Mouse (Mus musculus) hindlimb bud, embryonic 11.5 days (tissue): ENCODE data around the gene Asah2.
"Not testable (repeated sequence)": the region's sequence is repeated elsewhere in the genome, so short reads cannot be mapped to it uniquely, and the experiment has no call there.

Experiments
- DNase-seq: peaks from one replicate; pipeline ENCODE4 v3.0.0-alpha.2; 2012; ENCODE audit warnings: low read depth, low spot score; ENCODE audit errors: extremely low spot score

Gene Asah2

DNA sequence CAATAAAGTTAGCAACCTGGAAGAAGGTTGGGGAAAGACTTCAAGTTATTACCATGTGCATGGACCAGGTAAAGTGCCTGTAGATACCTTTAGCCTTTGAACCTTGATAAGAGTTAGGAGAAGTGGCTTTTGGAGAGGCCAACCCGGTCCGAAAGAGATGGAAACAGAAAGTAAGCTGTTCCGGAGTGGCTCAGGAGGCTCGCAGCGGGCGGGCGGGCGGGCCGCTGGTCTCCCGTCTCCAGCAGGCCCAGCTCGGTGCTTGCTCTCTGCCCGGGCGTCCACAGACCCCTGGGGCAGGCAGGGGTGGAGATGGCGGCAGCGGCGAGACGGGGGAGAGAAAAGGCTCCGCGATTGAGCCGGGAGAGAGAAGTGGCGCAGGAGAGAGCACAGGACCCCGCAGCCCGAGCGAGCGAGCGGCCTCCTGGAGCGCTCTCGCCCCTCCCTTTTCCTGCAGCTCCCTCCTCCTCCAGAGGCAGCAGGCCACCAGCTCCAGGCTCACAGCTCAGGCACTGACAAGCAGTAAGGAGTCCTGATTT is at the start of gene Asah2:
Gene Asah2 (minus strand): TSS at position 441 of the 536 bp plus-strand sequence.
- no peak for DNase-seq

DNA sequence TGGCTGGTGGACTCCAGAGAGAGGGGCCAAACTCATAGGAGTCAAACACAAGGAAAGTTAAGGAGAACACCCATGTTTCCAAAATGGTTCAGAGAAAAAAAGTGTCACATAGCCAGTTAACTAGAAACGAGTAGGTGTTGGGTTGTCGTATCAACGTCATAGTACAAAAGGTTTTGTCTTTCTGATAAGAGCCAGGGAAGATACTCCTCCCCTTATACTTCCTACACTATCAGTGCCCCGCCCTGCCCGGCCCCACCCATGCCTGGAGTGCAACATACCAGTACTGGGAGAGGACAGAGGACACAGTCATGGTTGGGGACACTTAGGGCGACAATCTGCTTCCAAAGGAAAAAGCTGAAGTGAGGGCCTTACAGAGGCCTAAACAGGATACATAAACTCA is 49.0 kb upstream of the Asah2 start:
- DNase-seq = no peak

DNA sequence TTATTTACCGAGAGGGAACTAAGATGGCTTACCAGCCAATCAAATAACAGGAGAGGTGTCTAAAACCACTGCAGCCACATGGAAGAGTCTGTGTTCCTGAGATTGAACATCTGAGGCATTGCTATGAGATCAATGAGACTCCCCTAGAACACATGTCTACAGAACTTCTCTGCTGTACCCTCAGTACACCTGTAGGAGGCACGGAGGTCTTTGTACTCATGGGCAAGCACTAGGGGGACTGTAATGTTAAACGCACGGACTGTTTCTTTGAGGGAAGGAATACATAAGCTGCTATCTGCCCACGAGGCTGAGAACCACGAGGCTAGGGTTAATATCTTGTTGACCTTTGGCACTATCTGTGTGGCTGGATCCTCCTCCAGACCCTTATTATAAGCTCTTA is 44.5 kb upstream of the Asah2 start:
- no peak for DNase-seq

DNA sequence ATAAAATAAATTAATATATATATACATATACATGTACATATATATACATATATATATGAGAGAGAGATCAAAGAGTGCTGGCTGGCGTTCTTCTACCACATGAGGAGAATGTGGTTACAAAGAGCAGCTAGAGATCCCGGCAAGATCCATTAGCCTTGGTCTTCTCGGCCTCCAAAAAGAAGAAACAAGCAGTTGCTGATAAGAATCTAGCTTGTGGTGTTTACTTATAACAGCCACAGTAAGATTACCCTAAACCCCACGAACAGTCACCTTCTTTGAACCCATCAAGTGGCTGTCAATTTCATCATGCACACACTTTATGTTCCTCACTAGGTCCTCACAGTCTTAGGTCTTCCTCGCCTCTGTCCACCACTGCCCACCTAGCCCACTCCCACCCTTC is 40.7 kb upstream of the Asah2 start:
- DNase-seq = no peak

DNA sequence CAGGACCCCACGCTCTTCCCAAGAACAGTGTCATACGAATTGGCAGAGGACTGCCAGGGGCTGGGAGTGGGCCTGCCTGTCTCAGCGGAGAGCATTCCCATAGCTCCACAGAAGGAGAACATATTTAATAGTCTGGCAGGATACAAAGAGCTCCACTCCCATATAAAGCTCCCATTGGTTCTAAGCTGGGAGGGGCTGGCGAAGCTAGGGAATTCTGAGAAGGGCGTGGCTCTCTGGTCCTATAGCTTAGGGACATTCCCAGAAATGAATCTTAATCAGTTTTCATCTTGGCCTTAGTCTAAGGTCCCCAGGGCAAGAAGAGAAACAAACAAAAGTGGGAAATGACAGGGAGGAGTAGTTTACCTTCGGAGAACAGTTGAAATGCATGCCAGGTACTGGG is 34.4 kb upstream of the Asah2 start:
- no peak for DNase-seq

DNA sequence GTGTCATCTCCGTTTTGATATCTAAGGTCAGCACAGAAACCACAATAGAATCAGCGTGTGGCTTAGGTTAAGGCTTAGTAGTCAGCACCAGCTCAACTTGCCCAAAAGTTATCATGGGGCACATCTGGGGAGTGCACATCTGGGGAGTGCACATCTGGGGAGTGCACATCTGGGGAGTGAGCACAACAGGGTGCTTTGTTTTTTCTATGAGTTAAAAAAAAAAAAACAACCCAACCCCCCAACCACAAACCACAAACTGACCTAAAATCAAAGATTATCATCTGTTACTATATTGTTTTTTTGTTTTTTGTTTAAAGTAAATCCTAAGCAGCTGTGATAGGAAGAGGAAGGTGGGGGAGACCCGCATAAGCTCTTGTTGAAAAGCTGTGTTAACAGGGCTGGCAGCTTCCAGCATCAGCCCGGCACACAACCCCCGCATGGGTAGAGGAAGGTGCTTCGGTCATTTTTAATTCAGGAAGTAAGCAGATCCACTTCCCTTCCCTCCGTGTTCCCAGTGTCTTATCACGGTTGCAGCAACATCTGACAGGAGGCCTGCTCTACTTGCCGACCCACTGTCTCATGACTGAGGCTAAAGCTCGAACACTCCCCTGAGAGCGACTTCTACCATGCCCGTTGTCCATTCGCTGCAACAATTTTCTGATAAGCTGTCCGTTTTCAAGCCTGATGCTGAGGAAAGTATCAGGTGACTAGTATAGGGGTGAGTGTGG is 30.5 kb upstream of the Asah2 start:
- DNase-seq = no peak

DNA sequence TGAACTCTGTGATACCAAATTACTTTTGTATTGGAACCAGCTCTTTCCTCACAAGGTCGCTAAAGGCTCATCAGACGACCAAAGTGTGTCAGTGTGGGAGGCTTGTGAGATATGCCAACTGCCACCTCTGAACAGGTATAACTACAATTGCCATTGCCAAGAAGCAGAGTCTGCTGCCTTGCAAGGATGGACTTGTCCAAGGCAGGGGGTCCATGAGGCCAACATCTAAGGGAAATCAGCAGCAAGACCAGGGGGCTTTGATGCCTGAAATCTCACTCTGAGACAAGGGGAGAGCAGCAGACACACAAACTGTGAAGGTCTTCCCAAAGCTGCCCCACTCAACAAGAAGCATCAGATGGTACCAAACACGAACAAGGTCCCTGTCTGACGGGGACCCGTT is 29.9 kb upstream of the Asah2 start:
- no peak for DNase-seq

DNA sequence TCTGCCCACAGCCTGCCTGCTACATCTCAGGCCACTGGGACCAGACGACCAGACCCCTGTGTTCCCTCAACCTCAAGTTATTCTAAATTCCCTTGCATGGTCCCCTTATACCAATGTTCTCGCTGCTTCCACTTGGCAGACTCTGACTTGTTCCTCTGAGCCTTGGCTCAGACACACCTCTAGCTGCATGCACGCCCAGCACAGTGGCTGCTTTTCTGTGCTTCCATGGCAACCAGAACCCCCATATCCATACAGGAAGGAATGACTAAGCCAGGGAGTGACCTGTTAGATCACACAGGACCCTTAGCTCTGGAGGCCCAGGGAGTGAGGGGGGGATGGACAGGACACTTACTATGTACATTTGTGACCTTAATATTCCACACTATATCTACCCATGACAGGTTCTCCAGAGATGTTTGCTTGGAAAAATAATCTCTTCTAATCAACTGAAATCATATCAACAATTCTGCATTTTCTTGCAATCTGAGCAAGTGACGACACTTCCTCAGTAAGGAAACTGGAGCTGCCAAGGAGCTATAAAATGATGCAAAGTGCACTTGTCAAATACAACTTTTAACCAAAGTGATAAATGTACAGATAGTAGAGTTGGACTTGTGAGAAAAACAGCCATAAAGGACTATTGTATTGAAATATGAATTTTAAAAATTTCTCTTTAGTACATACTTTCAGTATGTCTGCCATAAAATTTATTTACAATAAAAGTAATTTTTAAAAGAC is 29.0 kb upstream of the Asah2 start:
- DNase-seq = no peak

DNA sequence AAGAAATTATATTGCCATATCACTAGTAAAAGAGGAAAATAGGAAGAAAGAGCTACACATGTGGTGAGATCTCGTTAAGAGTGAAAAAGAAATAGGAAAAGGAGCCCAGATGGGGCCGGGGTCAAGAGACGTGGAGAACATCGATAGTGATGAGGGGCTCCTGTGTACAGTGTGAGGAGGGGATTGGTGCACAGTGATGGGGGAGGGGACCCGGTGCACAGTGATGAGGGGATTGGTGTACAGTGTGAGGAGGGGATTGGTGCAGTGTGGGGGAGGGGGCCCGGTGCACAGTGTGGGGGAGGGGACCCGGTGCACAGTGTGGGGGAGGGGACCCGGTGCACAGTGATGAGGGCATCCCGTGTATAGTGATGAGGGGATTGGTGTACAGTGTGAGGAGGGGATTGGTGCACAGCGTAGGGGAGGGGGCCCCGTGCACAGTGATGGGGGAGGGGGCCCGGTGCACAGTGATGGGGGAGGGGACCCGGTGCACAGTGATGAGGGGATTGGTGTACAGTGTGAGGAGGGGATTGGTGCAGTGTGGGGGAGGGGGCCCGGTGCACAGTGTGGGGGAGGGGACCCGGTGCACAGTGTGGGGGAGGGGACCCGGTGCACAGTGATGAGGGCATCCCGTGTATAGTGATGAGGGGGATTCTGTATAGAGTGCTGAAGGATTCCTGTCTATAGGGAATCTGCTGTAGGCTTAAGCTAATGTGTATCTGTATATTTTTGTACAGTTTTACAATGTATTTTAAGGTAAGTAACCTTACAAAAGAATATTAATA is 23.9 kb upstream of the Asah2 start:
- DNase-seq = not testable (repeated sequence)

DNA sequence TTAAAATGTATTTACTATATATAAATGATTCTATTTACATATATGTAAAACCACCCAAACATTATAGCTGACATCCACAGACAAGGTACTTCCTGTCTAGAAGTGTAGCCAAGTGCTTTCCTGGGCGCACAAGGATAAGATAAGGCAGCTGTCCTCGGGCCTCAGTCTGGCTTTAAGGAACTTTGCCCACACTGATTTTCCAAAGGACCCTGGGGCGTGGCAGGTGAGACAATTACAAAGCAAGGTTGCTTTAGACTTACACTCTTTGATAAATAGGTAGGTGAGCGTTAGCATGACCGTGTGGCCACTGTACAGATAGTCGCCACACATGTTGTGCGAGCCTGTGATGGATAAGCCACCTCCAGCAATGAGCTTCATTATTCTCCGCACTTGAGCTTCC is 21.3 kb upstream of the Asah2 start:
- no peak for DNase-seq

DNA sequence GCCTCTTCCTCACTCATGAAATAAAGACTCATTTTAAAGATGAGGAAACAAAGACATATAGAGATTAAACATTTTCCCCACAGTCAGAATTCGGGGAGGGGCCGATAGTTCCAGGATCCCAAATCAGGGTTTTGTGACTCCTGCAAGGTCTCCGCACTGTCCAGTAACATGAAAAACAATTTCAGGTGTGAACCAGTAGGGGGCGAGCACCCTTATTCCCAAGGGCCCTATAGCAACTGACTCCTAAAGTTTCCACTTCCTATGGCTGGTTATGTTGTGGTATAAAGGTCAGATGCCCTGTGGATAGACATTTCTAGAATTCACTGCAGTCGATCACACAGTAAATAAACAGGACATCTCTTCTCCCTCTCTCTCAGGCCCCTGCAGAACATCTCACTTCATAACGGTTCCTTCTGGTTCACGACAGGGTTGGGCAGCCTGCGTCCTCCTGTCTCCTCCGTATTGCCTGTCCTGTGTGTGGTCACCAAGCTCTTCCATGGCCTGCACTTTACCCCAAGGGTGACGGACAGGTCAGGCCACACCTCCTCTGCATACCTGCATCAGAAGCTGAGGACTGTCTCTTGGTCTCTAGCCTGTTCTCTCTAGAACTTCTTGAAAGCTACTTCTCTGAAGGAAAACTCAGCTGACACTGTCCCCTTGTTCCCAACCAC is 19.3 kb upstream of the Asah2 start:
- DNase-seq = no peak

DNA sequence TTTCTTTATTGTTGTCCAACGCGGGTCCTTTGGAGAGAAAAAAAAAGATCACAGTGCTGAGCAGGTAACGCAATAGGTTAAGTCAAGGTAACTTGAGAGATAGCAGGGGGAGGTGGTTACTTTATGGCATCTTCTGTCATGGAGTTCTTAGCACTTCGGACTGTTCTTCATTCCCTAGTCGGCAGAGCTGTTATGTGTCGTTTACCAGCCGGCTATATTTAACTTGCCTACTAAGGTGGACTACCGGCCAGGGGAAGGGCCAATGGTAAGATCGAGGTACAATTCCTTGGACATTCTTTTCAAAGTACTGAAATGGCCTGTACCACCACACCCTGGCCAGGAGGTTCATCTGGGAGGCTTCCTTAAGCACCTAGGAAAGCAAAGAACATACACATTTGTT is 16.1 kb upstream of the Asah2 start:
- no peak for DNase-seq

DNA sequence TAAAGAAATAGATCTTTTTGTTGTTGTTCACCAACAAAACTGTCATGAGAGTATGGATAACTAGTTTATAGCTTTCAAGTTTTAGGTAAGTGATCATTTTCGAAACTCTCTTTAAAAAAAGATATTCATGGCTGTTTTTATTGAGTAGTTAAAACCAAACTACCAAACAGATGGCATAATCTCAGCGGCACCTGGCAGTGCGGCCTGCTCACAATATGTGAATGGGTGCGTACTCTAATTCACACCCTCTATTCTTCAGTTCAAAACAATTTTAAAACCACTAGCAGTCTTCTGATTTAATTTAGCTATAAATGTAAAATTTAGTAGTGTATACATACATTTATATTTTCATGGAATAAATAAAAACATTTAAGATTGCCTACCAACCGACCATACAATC is 15.2 kb upstream of the Asah2 start:
- DNase-seq = no peak

DNA sequence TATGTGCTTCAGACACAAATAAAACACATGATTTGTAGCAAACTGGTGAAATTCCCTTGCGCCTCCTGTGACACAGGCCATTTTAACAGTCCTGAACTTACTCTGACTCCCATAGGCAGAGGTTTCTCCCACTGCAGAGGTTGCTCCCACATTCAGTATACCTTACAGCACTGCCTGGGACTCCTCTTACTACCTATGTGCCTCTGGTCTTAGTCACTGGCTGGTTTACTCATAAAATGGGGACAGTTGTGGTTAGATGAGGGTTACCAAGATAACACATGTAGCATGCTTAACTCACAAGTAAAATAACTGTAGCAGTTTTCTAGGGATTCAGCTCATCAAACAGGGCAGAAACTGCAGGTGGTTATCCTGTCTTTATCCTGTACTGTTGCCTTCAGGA is 12.8 kb upstream of the Asah2 start:
- DNase-seq = no peak

DNA sequence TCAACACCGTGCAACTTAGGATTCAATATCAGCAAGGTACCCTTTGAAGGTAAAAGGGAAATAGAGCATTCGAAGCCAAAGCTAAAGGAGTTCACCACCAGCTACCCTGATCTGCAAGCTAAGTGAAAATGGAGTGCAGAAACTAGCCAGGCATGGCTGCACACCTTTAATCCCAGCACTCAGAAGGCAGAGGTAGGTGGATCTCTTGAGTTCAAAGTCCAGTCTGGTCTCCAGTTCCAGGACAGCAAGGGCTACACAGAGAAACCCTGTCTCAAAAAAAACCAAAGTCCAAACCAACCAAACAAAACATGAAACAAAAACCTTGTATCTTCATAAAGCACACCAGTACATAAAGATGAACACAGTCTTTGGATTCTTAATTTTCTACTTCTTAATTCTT is 11.7 kb upstream of the Asah2 start:
- no peak for DNase-seq

DNA sequence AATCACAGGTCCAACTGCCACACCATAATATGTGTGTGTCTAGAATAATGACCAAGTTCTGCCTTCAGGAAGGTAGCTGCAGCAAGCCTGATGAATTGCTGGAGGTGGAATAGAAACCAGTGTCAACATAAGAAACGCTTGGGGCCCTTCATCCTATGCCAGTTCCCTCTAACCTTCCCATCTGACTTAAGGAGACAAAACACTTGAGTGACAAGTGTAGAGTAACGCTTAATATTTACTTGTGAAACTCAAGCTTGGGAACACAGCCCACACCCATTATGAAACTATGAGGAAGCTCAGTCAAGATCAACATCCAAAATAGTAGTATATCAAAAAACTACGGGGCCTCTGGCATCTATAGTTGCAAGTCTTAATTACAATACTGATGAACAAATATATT is 10.5 kb upstream of the Asah2 start:
- DNase-seq = no peak

DNA sequence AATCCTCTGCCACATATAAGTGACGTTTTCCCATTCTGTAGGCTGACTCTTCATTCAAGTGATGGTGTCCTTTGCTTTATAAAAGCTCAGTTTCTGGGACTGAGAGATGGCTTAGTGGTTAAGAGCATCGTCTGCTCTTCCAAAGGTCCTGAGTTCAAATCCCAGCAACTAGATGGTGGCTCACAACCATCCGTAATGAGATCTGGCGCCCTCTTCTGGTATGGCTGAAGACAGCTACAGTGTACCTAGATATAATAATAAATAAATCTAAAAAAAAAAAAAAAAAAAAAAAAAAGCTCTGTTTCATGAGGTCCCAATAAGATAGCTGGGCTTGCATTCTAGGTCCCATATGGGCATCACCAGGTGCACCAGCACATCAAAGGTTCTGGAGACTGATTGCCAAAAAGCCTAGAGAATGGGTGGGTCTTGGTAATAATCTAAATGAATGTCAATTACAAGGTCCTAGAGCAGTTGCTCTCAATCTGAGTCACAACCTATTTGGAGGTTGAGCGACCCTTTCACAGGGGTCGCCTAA is 9.5 kb upstream of the Asah2 start:
- no peak for DNase-seq

DNA sequence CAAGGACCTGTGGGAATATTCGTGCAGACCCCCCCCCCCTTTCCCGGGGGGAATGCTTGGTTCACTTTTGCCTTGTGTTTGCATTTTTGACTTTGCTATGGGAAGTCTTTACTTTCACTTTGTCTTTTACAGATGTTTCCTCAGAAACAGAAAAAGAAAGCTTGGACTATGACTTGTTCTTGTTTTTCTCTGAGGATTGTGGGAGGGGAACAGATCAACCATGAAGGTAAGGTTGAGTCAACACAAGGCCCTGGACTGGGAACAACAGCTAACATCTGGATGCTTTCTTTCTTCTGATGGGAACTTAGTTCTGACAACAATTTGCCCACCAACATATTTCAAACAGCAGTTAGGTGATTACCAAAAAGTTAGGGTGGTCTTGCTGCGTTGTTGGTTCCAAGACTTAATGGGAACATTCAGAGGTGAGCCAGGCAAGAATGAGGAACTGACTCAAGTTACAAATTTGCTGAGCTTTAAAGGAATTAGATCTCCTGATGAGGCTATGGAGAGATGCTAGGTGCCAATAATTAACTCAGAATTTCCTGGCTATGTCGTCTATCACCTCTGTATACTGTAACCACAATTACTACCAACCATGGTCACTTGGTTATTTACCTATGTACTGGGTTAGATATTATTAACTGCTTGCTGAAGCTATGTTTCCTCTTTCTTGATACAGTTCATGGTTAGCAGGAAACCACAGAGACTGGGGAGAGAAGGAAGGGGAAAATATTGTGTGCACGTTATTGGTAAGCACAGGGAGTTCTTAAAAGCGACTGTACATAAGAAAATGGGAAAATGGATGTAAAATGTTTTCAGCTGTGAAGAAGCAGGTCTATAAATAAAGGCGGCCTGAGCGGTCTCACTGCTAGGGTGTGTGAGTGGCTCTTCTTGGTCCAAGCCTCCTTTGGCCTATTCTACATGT is 4.1 kb upstream of the Asah2 start:
- no peak for DNase-seq

DNA sequence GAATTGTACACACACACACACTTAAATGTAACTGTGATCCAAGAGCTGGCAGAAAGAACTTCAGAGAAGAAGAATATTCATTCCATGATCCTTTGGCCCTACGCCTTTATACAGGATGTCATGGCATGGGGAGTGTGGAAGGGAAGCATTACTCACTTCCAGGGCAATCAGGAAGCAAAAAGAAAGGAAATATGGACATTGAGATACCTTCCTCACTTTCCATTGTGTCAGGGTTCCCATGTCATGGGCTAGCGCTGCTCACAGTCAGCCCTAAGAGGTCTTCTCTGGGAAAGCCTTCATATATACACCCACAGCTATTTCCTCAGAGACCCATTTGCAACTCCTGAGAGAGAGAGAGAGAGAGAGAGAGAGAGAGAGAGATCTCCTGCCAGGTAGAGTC is 1.3 kb downstream of the Asah2 start:
- DNase-seq = no peak

DNA sequence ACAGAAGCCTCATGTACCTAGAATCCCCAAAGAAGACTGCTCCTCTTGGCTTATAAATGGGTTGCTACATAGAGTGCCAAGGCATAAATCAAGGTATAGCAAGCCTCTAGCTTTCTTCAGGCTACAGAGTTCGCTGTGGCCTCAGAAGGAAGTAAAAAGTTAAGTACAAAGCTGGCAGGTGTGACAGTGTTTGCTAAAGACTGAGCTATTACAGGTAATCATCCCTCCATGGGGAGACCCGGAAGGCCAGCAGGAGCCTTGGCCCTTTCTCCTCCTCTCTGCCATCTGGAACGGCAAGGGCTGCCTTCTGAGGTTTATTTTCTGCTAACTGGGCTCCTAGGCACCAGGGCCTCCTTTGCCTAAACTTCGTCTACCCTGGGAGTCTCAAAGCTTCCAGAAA is 3.8 kb downstream of the Asah2 start:
- DNase-seq = no peak
